Mouse (Mus musculus): ENCODE data around the gene Gm10065. TPM values are rescaled to one million over a fixed set of nuclear protein-coding genes. Genes with fewer than 3 reads are reported as not detected.

Gm10065 gene
- total RNA-seq, 2 experiments from 2014 or later, result not detected

- ATAC-seq (replicated peaks; ENCODE audit: poor library complexity), result peak; percentile 95
These were observed 38.6 kb downstream of the Gm10065 start, which contains the start of gene Pgbd1 for GRCm38 (mm10) chr13:21440503-21441206. Gene Pgbd1, minus strand, starts transcription at chr13:21441058.

GRCm38 (mm10) chr13:21435476-21435875, 43.8 kb downstream of the Gm10065 start:
- no peak for ATAC-seq (replicated peaks; ENCODE audit: poor library complexity)

Other genes with a start within 250 kb of the Gm10065 start
- not detected in 2 replicates for gene Gpx5, start 186.7 kb downstream of the Gm10065 start, total RNA-seq (2015)
- gene Gpx5, start 186.7 kb downstream of the Gm10065 start, total RNA-seq (2017), result not detected in 2 replicates
- gene Gpx6, start 167.3 kb downstream of the Gm10065 start, total RNA-seq (2015), result not detected in 2 replicates
- gene Gpx6, start 167.3 kb downstream of the Gm10065 start, total RNA-seq (2017), result not detected in 2 replicates
- gene Olfr1367, start 132.5 kb downstream of the Gm10065 start, total RNA-seq (2015), result not detected in 2 replicates
- not detected in 2 replicates for gene Olfr1367, start 132.5 kb downstream of the Gm10065 start, total RNA-seq (2017)
- 7.5 and 9.1 TPM in 2 replicates for gene Zscan12, start 116.6 kb downstream of the Gm10065 start, total RNA-seq (2015)
- 15.5 and 17.5 TPM in 2 replicates for gene Zscan12, start 116.6 kb downstream of the Gm10065 start, total RNA-seq (2017)
- 39.4 and 51.9 TPM in 2 replicates for gene Zkscan3, start 76.7 kb downstream of the Gm10065 start, total RNA-seq (2015)
- 26.9 and 33.7 TPM in 2 replicates for gene Zkscan3, start 76.7 kb downstream of the Gm10065 start, total RNA-seq (2017)
- gene Pgbd1, start 38.4 kb downstream of the Gm10065 start, total RNA-seq (2015), result 1.1 and 1.6 TPM in 2 replicates
- 0.58 and 0.98 TPM in 2 replicates for gene Pgbd1, start 38.4 kb downstream of the Gm10065 start, total RNA-seq (2017)
- gene Zscan26, start 25.7 kb downstream of the Gm10065 start, total RNA-seq (2015), result 18.5 and 18.7 TPM in 2 replicates
- gene Zscan26, start 25.7 kb downstream of the Gm10065 start, total RNA-seq (2017), result 17.1 and 20.6 TPM in 2 replicates
- 0.10 and 0.12 TPM in 2 replicates for gene Nkapl, start 10.9 kb downstream of the Gm10065 start, total RNA-seq (2015)
- 0.33 TPM in 1 of 2 replicates, not detected in the other for gene Nkapl, start 10.9 kb downstream of the Gm10065 start, total RNA-seq (2017)
- 0.49 and 0.79 TPM in 2 replicates for gene Zkscan4, start 534 bp downstream of the Gm10065 start, total RNA-seq (2015)
- 0.14 and 0.71 TPM in 2 replicates for gene Zkscan4, start 534 bp downstream of the Gm10065 start, total RNA-seq (2017)
- 0.20 and 0.27 TPM in 2 replicates for gene AK157302, start 15.8 kb upstream of the Gm10065 start, total RNA-seq (2015)
- gene AK157302, start 15.8 kb upstream of the Gm10065 start, total RNA-seq (2017), result 0.12 and 0.14 TPM in 2 replicates
- 7.1 and 8.8 TPM in 2 replicates for gene Gm11273, start 22.0 kb upstream of the Gm10065 start, total RNA-seq (2015)
- gene Gm11273, start 22.0 kb upstream of the Gm10065 start, total RNA-seq (2017), result 2.2 and 7.0 TPM in 2 replicates
- 8.4 and 13.7 TPM in 2 replicates for gene Zkscan8, start 51.7 kb upstream of the Gm10065 start, total RNA-seq (2015)
- 7.7 and 9.8 TPM in 2 replicates for gene Zkscan8, start 51.7 kb upstream of the Gm10065 start, total RNA-seq (2017)
- gene Olfr1366, start 63.4 kb upstream of the Gm10065 start, total RNA-seq (2015), result not detected in 2 replicates
- gene Olfr1366, start 63.4 kb upstream of the Gm10065 start, total RNA-seq (2017), result not detected in 2 replicates
- not detected in 2 replicates for gene Olfr1535, start 80.5 kb upstream of the Gm10065 start, total RNA-seq (2015)
- not detected in 2 replicates for gene Olfr1535, start 80.5 kb upstream of the Gm10065 start, total RNA-seq (2017)
- gene Olfr1364, start 102.3 kb upstream of the Gm10065 start, total RNA-seq (2015), result not detected in 2 replicates
- gene Olfr1364, start 102.3 kb upstream of the Gm10065 start, total RNA-seq (2017), result not detected in 2 replicates
- gene Olfr1362, start 134.6 kb upstream of the Gm10065 start, total RNA-seq (2015), result not detected in 2 replicates
- gene Olfr1362, start 134.6 kb upstream of the Gm10065 start, total RNA-seq (2017), result not detected in 2 replicates
- gene Olfr11, start 163.1 kb upstream of the Gm10065 start, total RNA-seq (2015), result not detected in 2 replicates
- gene Olfr11, start 163.1 kb upstream of the Gm10065 start, total RNA-seq (2017), result not detected in 2 replicates
- not detected in 2 replicates for gene Olfr1361, start 183.9 kb upstream of the Gm10065 start, total RNA-seq (2015)
- not detected in 2 replicates for gene Olfr1361, start 183.9 kb upstream of the Gm10065 start, total RNA-seq (2017)
- not detected in 2 replicates for gene Olfr1360, start 198.0 kb upstream of the Gm10065 start, total RNA-seq (2015)
- gene Olfr1360, start 198.0 kb upstream of the Gm10065 start, total RNA-seq (2017), result not detected in 2 replicates
- not detected in 2 replicates for gene Olfr1359, start 218.7 kb upstream of the Gm10065 start, total RNA-seq (2015)
- not detected in 2 replicates for gene Olfr1359, start 218.7 kb upstream of the Gm10065 start, total RNA-seq (2017)
- 264 and 265 TPM in 2 replicates for gene Hist1h2bl, start 236.7 kb upstream of the Gm10065 start, total RNA-seq (2015)
- gene Hist1h2bl, start 236.7 kb upstream of the Gm10065 start, total RNA-seq (2017), result 396 and 423 TPM in 2 replicates
- gene Hist1h2ai, start 237.0 kb upstream of the Gm10065 start, total RNA-seq (2015), result 2.0 and 5.0 TPM in 2 replicates
- gene Hist1h2ai, start 237.0 kb upstream of the Gm10065 start, total RNA-seq (2017), result 2,894 and 3,659 TPM in 2 replicates
- 35.1 and 67.8 TPM in 2 replicates for gene Hist1h3h, start 238.2 kb upstream of the Gm10065 start, total RNA-seq (2015)
- gene Hist1h3h, start 238.2 kb upstream of the Gm10065 start, total RNA-seq (2017), result 208 and 295 TPM in 2 replicates
- 116 and 137 TPM in 2 replicates for gene Hist1h2bm, start 242.6 kb upstream of the Gm10065 start, total RNA-seq (2015)
- gene Hist1h2bm, start 242.6 kb upstream of the Gm10065 start, total RNA-seq (2017), result 542 and 561 TPM in 2 replicates